Mouse (Mus musculus) kidney, adult 2 months (tissue): ENCODE measurements around the gene Bcl6.

Experiments
- CTCF ChIP-seq: fragments of 200-500 bp; conservative IDR thresholded peaks from 2 replicates; pipeline ENCODE4 v1.5.1; 2011; ENCODE audit warnings: low read depth, mild to moderate bottlenecking, control low read depth, low read length, moderate library complexity, mixed read lengths; ENCODE audit not compliant: insufficient read depth, insufficient read length
- POLR2A ChIP-seq: fragments of 200-500 bp; IDR thresholded peaks from one replicate; pipeline ENCODE4 v1.6.1; 2011; ENCODE audit warnings: low read depth, low read length, control low read depth

GRCm38 (mm10) chr16:23962401-23962800 is 26.3 kb downstream of the Bcl6 start:
- TF ChIP-seq POLR2A (no peak), CTCF (peak; percentile 81)
